Mouse (Mus musculus) gastrocnemius, postnatal 10 days (tissue): ENCODE measurements around the gene Adam3. TPM values are rescaled to one million over a fixed set of nuclear protein-coding genes. Genes with fewer than 3 reads are reported as not detected.

Experiments
- DNase-seq: peaks from one replicate; pipeline ENCODE4 v3.0.0; 2021; ENCODE audit warnings: mixed read lengths
- long read RNA-seq, 2 experiments: library from polyadenylated mRNA; stranded (forward); transcript quantifications; one replicate each; pipeline ENCODE4 v2.0.0; 2021
- total RNA-seq, 2 experiments: library from RNA; stranded (reverse); gene quantifications; 2 replicates each; pipeline ENCODE4 v1.2.3; 2021

Adam3 gene
- total RNA-seq = not detected
- long read RNA-seq, experiment 1 = 0 reads
- long read RNA-seq, experiment 2 = 0 reads

DNA sequence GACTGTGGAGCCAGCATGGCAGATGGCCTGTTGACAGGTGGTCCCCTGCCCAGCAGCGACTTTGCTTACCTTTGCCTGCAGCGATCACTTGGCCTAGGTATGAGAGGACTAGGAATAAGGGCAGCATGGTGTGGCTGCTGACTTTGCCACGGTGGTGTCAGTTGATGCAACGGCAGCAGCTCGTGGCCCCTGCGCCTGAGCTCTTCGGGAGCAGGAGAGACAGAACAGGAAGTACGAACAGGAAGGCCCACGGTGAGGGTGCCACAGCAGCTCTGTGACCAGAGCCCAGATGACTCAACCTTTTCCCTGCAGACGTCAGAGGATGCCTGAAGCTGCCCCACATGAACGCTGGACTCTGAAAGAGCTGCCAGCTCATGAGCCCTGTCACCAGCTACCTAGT lies at the start of gene Adam3:
Gene Adam3 (minus strand): TSS at position 223 of the 400 bp plus-strand sequence.
- DNase-seq = no peak

DNA sequence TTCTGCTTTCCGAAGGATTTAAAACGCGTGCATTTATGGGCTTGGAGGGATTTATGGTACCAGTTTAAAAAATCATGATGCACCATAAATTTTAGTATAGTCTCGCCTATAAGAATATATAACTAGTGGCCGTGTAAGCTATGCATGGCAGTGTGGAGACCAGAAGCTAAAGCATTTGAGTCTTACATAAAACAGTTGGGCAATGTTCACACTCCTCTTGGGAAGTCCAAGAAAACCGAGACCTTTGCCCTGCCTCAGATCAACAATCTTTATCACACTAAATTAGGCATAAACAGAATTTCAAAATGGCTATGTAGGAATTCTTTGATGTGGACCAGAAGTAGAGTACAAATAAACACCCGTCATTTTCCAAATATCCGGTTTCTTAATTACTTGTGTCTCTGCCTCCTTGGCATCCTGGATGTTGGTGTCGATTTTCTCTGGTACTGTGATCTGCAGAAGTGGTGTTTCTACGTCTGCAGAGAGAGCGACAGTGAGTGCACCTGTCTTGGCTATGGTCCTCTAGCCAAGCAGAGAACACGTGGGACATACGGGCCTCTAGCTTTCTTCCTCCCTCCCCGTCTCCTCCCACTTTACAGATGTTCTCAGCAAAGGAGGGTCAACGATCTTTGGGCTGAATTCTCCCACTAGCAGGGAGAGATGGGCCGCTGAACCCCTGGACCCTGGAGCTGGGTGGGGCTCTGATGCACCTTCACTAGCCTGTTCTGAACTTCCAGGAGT lies 596 bp downstream of the Adam3 start:
- DNase-seq = no peak

Other genes with a start within 250 kb of the Adam3 start
- under 1 TPM; 0.16 to 0.38 TPM for gene Adam5, start 98.5 kb upstream of the Adam3 start, total RNA-seq